Mouse (Mus musculus) brain, embryonic 14.5 days (tissue): ENCODE measurements around the gene Gng2. TPM values are rescaled to one million over a fixed set of nuclear protein-coding genes. Genes with fewer than 3 reads are reported as not detected.

Source experiments
- DNase-seq: peaks from one replicate; pipeline ENCODE4 v3.0.0-alpha.2; 2011; ENCODE audit warnings: low read depth
- CTCF ChIP-seq: fragments of 200-500 bp; IDR thresholded peaks from 2 replicates; pipeline ENCODE4 v1.5.1; 2012; ENCODE audit warnings: inconsistent platforms, mild to moderate bottlenecking, moderate library complexity, borderline replicate concordance; ENCODE audit not compliant: insufficient read depth, insufficient read length; ENCODE audit errors: extremely low read depth
- POLR2A ChIP-seq: fragments of 200-500 bp; IDR thresholded peaks from 2 replicates; pipeline ENCODE4 v1.6.1; 2012; ENCODE audit warnings: mild to moderate bottlenecking, inconsistent platforms, borderline replicate concordance; ENCODE audit not compliant: poor library complexity, insufficient read depth, insufficient read length, severe bottlenecking; ENCODE audit errors: extremely low read depth
- polyA plus RNA-seq: library from polyadenylated mRNA; depleted of rRNA; stranded (reverse); fragments of >200 nt; gene quantifications from 2 replicates; pipeline ENCODE4 v1.2.3, GENCODE M21; 2012; rRNA removed

The Gng2 gene
- 278 and 363 TPM in 2 replicates for polyA plus RNA-seq

- no peak for DNase-seq
- TF ChIP-seq POLR2A (no peak), CTCF (no peak)
These were observed at the start of gene Gng2 for GRCm38 (mm10) chr14:19977271-19978024. Gng2 (minus strand) TSS chr14:19977627.

- TF ChIP-seq POLR2A (no peak), CTCF (no peak)
- DNase-seq: no peak
These were observed 47.7 kb upstream of the Gng2 start for GRCm38 (mm10) chr14:20024888-20025719.

- DNase-seq: no peak
- TF ChIP-seq CTCF: no peak
- TF ChIP-seq POLR2A: no peak
These were observed 46.5 kb upstream of the Gng2 start for GRCm38 (mm10) chr14:20023939-20024338.

- DNase-seq: no peak
These were observed 42.1 kb upstream of the Gng2 start for GRCm38 (mm10) chr14:20019486-20019885.

DNA sequence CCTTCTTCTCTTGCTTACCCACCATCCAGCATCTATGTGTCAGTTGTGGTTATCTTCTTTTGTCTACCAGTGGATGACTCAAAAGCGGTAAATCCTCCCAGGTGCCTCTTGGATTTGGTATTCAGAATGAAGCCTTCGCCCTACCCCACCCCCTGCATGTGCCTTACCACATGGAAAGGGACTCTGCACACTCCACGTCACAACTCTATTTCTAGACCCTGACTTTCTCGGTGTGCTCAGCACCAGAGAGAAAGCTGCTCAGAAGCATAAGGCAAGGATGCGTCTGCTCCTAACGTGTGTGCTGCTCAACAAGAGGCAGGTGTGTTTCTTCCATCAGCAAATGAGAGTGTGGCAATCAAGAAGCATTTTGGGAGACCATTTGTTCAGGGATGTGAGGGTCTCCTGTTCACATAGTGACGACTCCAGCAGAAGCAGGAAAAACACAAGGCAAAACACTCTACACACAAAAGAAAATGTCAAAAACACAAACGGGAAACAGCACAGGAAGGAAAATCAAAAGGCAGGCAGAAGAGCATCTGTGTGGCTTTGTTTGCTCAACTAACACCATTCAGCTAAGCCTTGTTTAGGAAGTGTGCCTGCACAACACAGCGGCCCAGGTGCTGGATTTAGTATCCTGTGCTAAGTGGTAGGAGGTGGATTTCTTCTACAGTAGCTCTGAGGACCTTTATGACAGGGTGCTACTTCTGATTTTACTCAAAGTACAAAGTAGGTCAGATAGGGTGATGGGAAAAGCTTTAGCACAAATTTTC is 35.3 kb upstream of the Gng2 start:
- TF ChIP-seq POLR2A (no peak), CTCF (no peak)

More at GRCm38 (mm10) chr14:20019486-20019885, 42.1 kb upstream of the Gng2 start:
- TF ChIP-seq CTCF (no peak), POLR2A (no peak)

DNA sequence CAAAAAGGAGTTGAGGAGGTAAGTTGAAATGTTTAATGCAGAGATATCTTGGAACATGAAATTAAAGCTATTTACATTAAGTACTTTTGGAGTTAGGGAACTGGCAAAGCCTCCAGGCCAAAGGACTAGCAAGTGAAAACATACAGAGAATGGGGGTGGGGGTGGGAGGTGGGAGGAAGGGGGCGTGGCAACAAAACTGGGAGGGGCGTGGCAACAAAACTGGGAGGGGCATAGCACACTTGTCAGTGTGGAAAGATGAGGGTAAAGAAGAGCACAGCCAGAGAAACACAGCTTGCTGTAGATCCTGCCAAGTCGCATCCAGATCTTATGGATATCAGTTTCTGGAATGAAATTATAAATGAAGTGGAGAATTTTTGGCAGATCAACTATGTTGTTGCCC is 30.0 kb upstream of the Gng2 start:
- no peak for TF ChIP-seq CTCF
- TF ChIP-seq POLR2A: no peak
- DNase-seq: no peak

More for the DNA sequence above, 35.3 kb upstream of the Gng2 start:
- DNase-seq: no peak

GRCm38 (mm10) chr14:20004777-20005289 is 27.4 kb upstream of the Gng2 start:
- TF ChIP-seq CTCF (peak; percentile 7; the same call in 1 of the 2 replicates), POLR2A (no peak)
- no peak for DNase-seq

GRCm38 (mm10) chr14:19996853-19997252 is 19.4 kb upstream of the Gng2 start:
- TF ChIP-seq POLR2A (no peak), CTCF (no peak)
- DNase-seq: no peak

GRCm38 (mm10) chr14:19995943-19996342 is 18.5 kb upstream of the Gng2 start:
- no peak for DNase-seq
- no peak for TF ChIP-seq POLR2A
- TF ChIP-seq CTCF: no peak

GRCm38 (mm10) chr14:19994068-19994467 is 16.6 kb upstream of the Gng2 start:
- TF ChIP-seq POLR2A (no peak), CTCF (no peak)
- DNase-seq: no peak

DNA sequence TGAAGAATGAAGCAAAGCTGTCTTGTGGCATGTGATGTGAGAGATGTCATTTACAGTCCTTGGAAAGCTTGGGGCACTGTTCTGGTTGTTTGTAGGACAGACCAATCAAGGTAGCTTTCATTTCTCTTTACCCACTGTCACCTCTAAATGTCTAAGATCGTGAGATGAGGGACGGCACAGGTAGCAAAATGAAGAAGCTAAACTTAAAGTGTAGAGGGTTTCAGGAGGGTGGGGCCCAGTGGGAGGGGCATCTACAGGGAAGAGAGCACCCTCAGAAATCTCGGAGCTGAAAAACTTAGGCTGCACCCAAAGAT is 16.1 kb upstream of the Gng2 start:
- DNase-seq: no peak
- TF ChIP-seq POLR2A: no peak
- TF ChIP-seq CTCF: no peak

DNA sequence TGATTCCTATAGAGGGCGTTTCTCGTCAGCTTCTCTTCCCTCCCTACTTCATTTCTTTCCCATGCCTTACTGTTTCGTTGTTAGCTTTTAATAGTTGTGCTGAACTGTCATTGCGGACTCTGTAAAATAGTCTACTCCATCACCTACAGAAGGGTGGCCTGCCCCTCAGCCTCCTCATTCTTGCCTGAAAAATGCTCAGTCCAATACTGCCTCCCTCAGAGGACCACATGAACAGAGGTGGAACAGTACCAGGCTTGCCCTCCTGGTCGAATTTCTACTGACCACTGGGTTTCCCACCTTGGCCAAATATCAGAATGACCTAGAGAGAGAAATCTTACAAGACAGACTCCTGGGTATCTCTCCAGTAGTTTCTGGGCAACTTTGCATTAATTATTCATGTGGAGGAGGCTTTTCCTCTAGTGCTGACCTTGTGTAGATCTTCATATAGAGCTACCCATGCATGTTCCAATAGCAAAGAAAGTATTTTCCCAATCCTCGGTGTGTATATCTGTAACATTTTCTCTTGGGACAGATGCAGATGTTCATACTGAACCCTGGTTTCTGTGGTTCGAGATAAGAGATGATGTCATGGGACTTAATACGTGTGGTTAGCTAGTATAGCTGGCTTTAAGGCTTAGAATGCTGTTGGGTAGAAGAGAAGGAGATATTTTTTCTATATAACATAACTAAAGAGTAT is 15.6 kb upstream of the Gng2 start:
- DNase-seq: no peak
- TF ChIP-seq CTCF (no peak), POLR2A (no peak)
